Mouse (Mus musculus) hindbrain, embryonic 16.5 days (tissue): ENCODE measurements around the gene Wdfy3. TPM values are rescaled to one million over a fixed set of nuclear protein-coding genes. Genes with fewer than 3 reads are reported as not detected.
A peak's percentile ranks its signal among the peaks of the same experiment; 100 is the strongest.
"Not testable (repeated sequence)": the region's sequence is repeated elsewhere in the genome, so short reads cannot be mapped to it uniquely, and the experiment has no call there.

ENCODE experiments used
- ATAC-seq: fragments of 200-750 bp; cut with Nextera tagmentation; 2 replicates; pipeline ENCODE4 v1.8.0; 2017; ENCODE audit warnings: moderate TSS enrichment, moderate library complexity
- H3K27ac ChIP-seq: fragments of 300-500 bp; sonication (generic); 2 replicates; pipeline ENCODE4 v1.5.1; 2014; ENCODE audit warnings: low read depth, mild to moderate bottlenecking, control low read depth, low read length, moderate library complexity
- H3K27me3 ChIP-seq: fragments of 300-500 bp; sonication (generic); replicated peaks from 2 replicates; pipeline ENCODE4 v1.6.1; 2014; ENCODE audit warnings: low read length; ENCODE audit not compliant: control insufficient read depth, insufficient read depth
- H3K36me3 ChIP-seq: fragments of 300-500 bp; sonication (generic); 2 replicates; pipeline ENCODE4 v1.6.1; 2014; ENCODE audit warnings: mild to moderate bottlenecking, low read length, moderate library complexity, mixed read lengths; ENCODE audit not compliant: control insufficient read depth, insufficient read depth
- H3K4me1 ChIP-seq: fragments of 300-500 bp; sonication (generic); 2 replicates; pipeline ENCODE4 v1.6.1; 2014; ENCODE audit warnings: low read depth, low read length; ENCODE audit not compliant: control insufficient read depth, insufficient read depth
- H3K4me2 ChIP-seq: fragments of 300-500 bp; sonication (generic); 2 replicates; pipeline ENCODE4 v1.6.1; 2014; ENCODE audit warnings: mild to moderate bottlenecking, low read length, control low read depth, moderate library complexity
- H3K4me3 ChIP-seq: fragments of 300-500 bp; sonication (generic); 2 replicates; pipeline ENCODE4 v1.5.1; 2014; ENCODE audit warnings: mild to moderate bottlenecking, low read length, control low read depth, moderate library complexity
- H3K9ac ChIP-seq: fragments of 300-500 bp; sonication (generic); 2 replicates; pipeline ENCODE4 v1.6.1; 2014; ENCODE audit warnings: low read depth, mild to moderate bottlenecking, control low read depth, low read length, moderate library complexity
- H3K9me3 ChIP-seq: fragments of 300-500 bp; sonication (generic); 2 replicates; pipeline ENCODE4 v1.6.1; 2014; ENCODE audit warnings: mild to moderate bottlenecking, low read length, moderate library complexity; ENCODE audit not compliant: control insufficient read depth
- WGBS: fragments of 180-500 bp; shearing (Covaris S2); extraction: QIAGEN DNeasy Blood & Tissue Kit; methylation state at CpG from one replicate; pipeline ENCODE4 v1.1.7; 2014; 5-methylcytosine and 5-hydroxymethylcytosine counted together
- polyA plus RNA-seq: library from polyadenylated mRNA; unstranded; fragments of >200 nt; fragmentation: Nextera tagmentation; extraction: Ambion mirVana; gene quantifications from 2 replicates; pipeline ENCODE4 v1.2.1, GENCODE M21; 2015

Wdfy3 gene
- polyA plus RNA-seq, 1 experiment from 2014 or later = 22.5 TPM

DNA sequence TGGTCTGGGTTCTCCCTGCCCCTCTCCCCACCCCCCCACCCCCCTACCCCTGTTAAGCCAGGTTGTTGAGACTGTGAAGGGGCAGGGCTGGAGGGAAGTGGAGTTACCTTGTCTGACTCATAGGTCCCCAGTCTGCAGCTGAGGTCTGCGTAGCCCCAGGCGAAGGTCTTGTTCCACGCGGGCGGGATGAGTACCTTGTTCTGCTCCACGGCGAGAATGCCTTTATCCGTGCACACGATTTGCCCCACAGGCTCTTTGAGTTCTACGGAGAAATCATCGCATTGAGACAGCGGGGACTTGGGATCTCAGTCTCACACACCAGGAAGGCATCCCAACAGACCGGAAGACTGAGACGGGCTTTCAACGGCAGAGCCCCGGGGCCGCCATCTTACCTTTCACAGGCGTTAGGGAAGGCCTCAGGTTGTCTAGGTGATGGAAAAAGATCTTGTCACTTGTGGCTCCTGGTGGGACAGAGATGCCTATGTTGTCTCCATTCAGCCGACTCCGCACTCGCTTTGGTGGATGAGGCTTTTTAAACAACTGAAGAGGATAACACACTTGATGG is 217.5 kb downstream of the Wdfy3 start:
- Histone ChIP-seq H3K36me3 (peaks cover 68% of the 10 kb centered on the region), H3K9ac (no peak overlapping the region), H3K27ac (no peak overlapping the region), H3K9me3 (no peaks in the 10 kb centered on the region), H3K27me3 (no peaks in the 10 kb centered on the region), H3K4me2 (no peak overlapping the region), H3K4me1 (no peaks in the 10 kb centered on the region), H3K4me3 (no peak overlapping the region)
- ATAC-seq = no peak
- 95% methylated on average over 21 of the region's 21 CpGs for WGBS

DNA sequence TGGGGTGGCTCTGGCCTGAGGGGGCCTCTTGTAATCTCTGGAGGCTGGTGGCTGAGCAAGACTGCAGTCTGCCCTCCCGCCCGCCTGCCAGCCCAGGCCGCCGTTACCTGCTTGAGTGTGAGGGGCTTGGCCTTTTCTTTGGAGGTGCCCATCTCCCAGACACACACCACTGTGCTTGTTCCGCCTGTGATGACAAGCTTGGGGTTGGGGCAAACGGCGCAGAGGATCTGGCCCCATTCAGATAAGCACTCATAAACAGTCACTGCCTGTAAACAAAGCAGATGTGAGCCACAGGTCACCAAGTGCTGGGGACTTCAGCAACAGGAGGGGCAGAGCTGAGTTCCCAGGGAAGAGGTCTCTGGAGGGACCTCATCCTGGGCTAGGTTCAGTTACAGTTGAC is 218.6 kb downstream of the Wdfy3 start:
- Histone ChIP-seq H3K27me3 (no peaks in the 10 kb centered on the region), H3K4me3 (no peak overlapping the region), H3K36me3 (peaks cover 77% of the 10 kb centered on the region), H3K27ac (no peak overlapping the region), H3K9ac (no peak overlapping the region), H3K4me2 (no peak overlapping the region), H3K4me1 (no peaks in the 10 kb centered on the region), H3K9me3 (no peaks in the 10 kb centered on the region)
- 98% methylated on average over 7 of the region's 7 CpGs for WGBS
- ATAC-seq = no peak

DNA sequence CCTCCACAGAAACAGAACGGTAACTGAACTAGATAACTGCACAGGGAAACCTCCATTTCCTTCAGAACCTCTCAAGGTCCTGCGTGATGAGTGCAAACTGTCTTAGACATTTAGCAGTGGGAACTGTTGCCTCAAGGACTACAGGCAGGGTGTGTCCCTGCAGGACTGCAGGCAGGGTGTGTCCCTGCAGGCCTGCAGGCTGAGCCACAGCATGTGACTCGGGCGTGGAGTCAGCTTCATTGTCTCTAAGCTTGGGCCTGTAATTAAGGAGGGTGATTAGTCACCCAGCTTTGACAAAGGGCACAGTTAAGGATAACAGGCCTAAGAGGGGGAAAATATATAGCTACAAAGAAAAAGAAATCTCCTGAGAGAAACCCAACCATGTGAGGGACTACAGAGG is 222.0 kb downstream of the Wdfy3 start:
- Histone ChIP-seq H3K36me3 (peaks cover 80% of the 10 kb centered on the region), H3K4me2 (no peak overlapping the region), H3K9me3 (no peaks in the 10 kb centered on the region), H3K27ac (no peak overlapping the region), H3K27me3 (no peaks in the 10 kb centered on the region), H3K4me3 (no peak overlapping the region), H3K4me1 (no peaks in the 10 kb centered on the region), H3K9ac (no peak overlapping the region)
- 62% methylated on average over 4 of the region's 4 CpGs for WGBS
- ATAC-seq = no peak

- WGBS = 85% methylated on average over 7 of the region's 7 CpGs
- Histone ChIP-seq H3K4me3 (no peak overlapping the region), H3K27ac (no peak overlapping the region), H3K9ac (no peak overlapping the region), H3K36me3 (peaks cover 83% of the 10 kb centered on the region), H3K27me3 (no peaks in the 10 kb centered on the region), H3K4me1 (no peaks in the 10 kb centered on the region), H3K4me2 (no peak overlapping the region), H3K9me3 (no peaks in the 10 kb centered on the region)
- no peak for ATAC-seq
Observed at GRCm38 (mm10) chr5:101847323-101847722, 222.4 kb downstream of the Wdfy3 start.

GRCm38 (mm10) chr5:101845930-101846329 is 223.8 kb downstream of the Wdfy3 start:
- Histone ChIP-seq H3K4me2 (no peak overlapping the region), H3K4me3 (no peak overlapping the region), H3K27me3 (no peaks in the 10 kb centered on the region), H3K36me3 (peaks cover 80% of the 10 kb centered on the region), H3K27ac (no peak overlapping the region), H3K9ac (no peak overlapping the region), H3K9me3 (no peaks in the 10 kb centered on the region), H3K4me1 (no peaks in the 10 kb centered on the region)
- WGBS = 93% methylated on average over 8 of the region's 8 CpGs
- ATAC-seq = no peak

DNA sequence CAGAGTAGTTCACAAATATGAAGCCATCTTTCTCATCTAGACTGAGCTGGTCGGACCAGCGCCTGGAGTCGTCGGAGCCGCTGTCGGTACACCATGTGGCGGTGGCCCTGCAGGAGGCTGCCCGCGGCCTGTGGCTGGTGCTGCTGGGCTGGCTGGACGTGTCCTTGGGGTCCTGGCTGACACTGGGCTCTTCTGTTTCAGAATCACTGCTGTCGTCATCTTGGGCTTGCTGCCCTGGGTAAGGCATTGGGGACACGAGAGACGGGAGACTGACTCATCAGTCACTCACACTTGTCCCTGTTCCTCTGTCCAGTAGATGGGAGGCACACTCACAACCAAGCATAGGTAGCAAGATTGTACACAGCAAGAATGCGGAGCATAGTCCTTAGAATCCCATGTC is 224.7 kb downstream of the Wdfy3 start:
- Histone ChIP-seq H3K4me1 (no peaks in the 10 kb centered on the region), H3K9me3 (no peaks in the 10 kb centered on the region), H3K4me2 (no peak overlapping the region), H3K27me3 (no peaks in the 10 kb centered on the region), H3K4me3 (no peak overlapping the region), H3K27ac (no peak overlapping the region), H3K9ac (no peak overlapping the region), H3K36me3 (peaks cover 87% of the 10 kb centered on the region)
- ATAC-seq = no peak
- 95% methylated on average over 14 of the region's 14 CpGs for WGBS

DNA sequence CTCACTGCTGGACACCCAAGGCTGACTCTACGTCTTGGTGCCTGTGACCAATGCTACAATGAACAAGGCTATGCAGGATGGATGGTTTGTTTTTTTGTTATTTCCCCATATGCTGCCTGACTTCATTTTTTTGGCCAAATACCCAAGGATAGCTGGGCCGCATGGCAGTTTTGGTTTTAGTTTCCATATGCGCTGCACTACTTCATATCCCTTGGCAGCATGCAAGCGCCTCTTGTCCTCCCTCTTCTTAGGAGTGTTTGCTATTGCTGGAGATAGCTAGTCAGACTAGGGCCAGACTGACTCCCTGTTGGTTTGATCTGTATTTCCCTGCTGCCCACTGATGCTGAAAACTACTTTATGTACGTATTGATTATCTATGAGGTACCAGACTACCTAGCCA is 229.2 kb downstream of the Wdfy3 start:
- WGBS = 98% methylated on average over 5 of the region's 5 CpGs
- ATAC-seq = no peak
- no peaks in the 10 kb centered on the region for H3K4me1 ChIP-seq

GRCm38 (mm10) chr5:101837605-101838004 is 232.1 kb downstream of the Wdfy3 start:
- not testable (repeated sequence) for H3K4me3 ChIP-seq, H3K27ac ChIP-seq, H3K27me3 ChIP-seq, ATAC-seq, H3K9me3 ChIP-seq, H3K9ac ChIP-seq, H3K4me1 ChIP-seq, H3K4me2 ChIP-seq
- WGBS = 97% methylated on average over 2 of the region's 2 CpGs
- H3K36me3 ChIP-seq = peaks cover 50% of the 10 kb centered on the region

More for the DNA sequence above, 229.2 kb downstream of the Wdfy3 start:
- Histone ChIP-seq H3K27me3 (no peaks in the 10 kb centered on the region), H3K36me3 (peaks cover 64% of the 10 kb centered on the region), H3K27ac (no peak overlapping the region), H3K4me3 (no peak overlapping the region), H3K9ac (no peak overlapping the region), H3K4me2 (no peak overlapping the region), H3K9me3 (no peaks in the 10 kb centered on the region)

GRCm38 (mm10) chr5:101836221-101836620 is 233.5 kb downstream of the Wdfy3 start:
- 0 out of 2 replicates have a peak overlapping the region, but pooled peaks have one; percentile 7 for H3K27ac ChIP-seq
- no peak overlapping the region for H3K4me2 ChIP-seq
- no peaks in the 10 kb centered on the region for H3K9me3 ChIP-seq
- no peak overlapping the region for H3K9ac ChIP-seq
- peaks cover 40% of the 10 kb centered on the region for H3K36me3 ChIP-seq
- ATAC-seq = no peak; the same call in 1 of the 2 replicates
- no peak overlapping the region for H3K4me3 ChIP-seq
- 92% methylated on average over 11 of the region's 11 CpGs for WGBS
- H3K27me3 ChIP-seq = no peaks in the 10 kb centered on the region
- no peaks in the 10 kb centered on the region for H3K4me1 ChIP-seq

DNA sequence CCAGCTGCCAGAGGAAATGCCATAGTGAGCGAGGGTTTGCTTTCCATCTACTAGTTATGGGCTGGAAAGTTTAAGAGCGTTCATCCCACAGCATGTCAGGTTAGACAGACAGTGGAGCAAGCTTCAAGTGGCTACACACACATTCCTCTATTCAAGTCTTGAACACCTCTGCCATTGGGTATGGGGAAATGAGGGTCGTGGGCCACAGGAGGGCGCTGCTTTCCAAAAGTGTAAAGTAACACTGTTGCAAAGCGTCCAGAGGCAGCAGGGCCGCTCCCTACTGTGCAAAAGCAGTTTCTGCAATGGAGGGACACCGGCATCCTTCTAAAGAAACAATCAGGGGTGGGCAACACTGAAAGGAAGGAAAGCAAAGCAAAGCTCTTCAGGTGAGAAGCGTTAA is 235.8 kb downstream of the Wdfy3 start:
- Histone ChIP-seq H3K4me1 (no peaks in the 10 kb centered on the region), H3K27me3 (no peaks in the 10 kb centered on the region), H3K9ac (no peak overlapping the region), H3K4me2 (no peak overlapping the region), H3K4me3 (no peak overlapping the region), H3K27ac (no peak overlapping the region), H3K36me3 (peaks cover 22% of the 10 kb centered on the region), H3K9me3 (no peaks in the 10 kb centered on the region)
- no peak for ATAC-seq
- WGBS = 70% methylated on average over 8 of the region's 8 CpGs
